Mouse (Mus musculus): ENCODE results near the gene Cblc. TPM values are rescaled to one million over a fixed set of nuclear protein-coding genes. Genes with fewer than 3 reads are reported as not detected.

Cblc gene
- polyA plus RNA-seq, 1 experiment from 2014 or later = 14.0 TPM

- Histone ChIP-seq H3K9me3 (ENCODE audit: control insufficient read depth, low read length) (no peaks in the 10 kb centered on the region), H3K9ac (ENCODE audit: low read length) (no peak overlapping the region), H3K4me3 (ENCODE audit: low read depth, low read length) (no peak overlapping the region), H3K27ac (ENCODE audit: low read depth) (no peak overlapping the region), H3K4me2 (ENCODE audit: low read length) (no peak overlapping the region), H3K4me1 (replicated peaks; ENCODE audit: control insufficient read depth, insufficient read depth, low read length) (peaks cover 36% of the 10 kb centered on the region), H3K27me3 (replicated peaks; ENCODE audit: control insufficient read depth, insufficient read depth, low read length) (no peaks in the 10 kb centered on the region), H3K36me3 (ENCODE audit: control insufficient read depth, insufficient read depth, low read length) (peaks cover 49% of the 10 kb centered on the region)
- no peak for DNase-seq (ENCODE audit: low spot score)
- WGBS = 44% methylated on average over 5 of the region's 5 CpGs
- no peak for ATAC-seq (replicated peaks; ENCODE audit: low FRiP score, low TSS enrichment, low read depth)
Measured at GRCm38 (mm10) chr7:19742468-19742867, 54.1 kb downstream of the Cblc start.

DNA sequence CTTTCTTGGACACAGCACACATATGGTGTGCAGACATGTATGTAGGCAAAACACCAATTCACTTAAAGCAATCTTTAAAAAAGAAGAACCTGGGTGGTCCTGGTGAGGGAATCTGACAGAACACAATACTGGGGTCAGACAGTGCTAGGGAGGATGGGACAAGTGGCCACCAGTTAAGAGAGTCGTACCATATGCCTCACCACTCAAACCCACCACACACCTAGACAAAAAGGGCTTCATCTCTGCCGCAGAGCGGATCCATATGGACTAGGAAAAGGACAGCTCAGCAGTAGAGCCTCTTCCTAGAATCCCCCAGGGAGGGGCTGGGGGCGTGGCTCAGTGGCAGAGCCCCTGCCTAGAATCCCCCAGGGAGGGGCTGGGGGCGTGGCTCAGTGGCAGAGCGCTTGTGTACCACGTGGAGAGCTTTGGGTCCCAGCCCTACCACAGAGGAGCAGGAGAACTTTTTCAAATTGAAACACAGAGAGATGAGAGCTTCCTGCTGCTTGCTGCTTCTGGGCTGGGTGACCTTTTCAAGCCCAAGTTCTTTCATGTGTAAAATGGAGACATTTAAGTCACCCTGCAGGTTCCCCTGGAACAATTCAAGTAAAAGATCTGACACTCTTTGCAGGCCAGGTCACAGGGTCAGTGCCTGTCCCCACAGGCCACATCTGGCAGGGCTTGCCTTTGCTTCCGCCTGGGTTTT, 55.1 kb downstream of the Cblc start:
- ATAC-seq (replicated peaks; ENCODE audit: low FRiP score, low TSS enrichment, low read depth) (peak; percentile 23; the same call in 1 of the 2 replicates), DNase-seq (ENCODE audit: low spot score) (no peak)
- no peak overlapping the region for H3K4me3 ChIP-seq (ENCODE audit: low read depth, low read length)
- no peaks in the 10 kb centered on the region for H3K9me3 ChIP-seq (ENCODE audit: control insufficient read depth, low read length)
- H3K36me3 ChIP-seq (ENCODE audit: control insufficient read depth, insufficient read depth, low read length) = peaks cover 59% of the 10 kb centered on the region
- WGBS = 11% methylated on average over 8 of the region's 8 CpGs
- H3K4me1 ChIP-seq (replicated peaks; ENCODE audit: control insufficient read depth, insufficient read depth, low read length) = peaks cover 26% of the 10 kb centered on the region
- H3K4me2 ChIP-seq (ENCODE audit: low read length) = no peak overlapping the region
- no peak overlapping the region for H3K9ac ChIP-seq (ENCODE audit: low read length)
- no peaks in the 10 kb centered on the region for H3K27me3 ChIP-seq (replicated peaks; ENCODE audit: control insufficient read depth, insufficient read depth, low read length)
- no peak overlapping the region; the same call in 1 of the 2 replicates for H3K27ac ChIP-seq (ENCODE audit: low read depth)

DNA sequence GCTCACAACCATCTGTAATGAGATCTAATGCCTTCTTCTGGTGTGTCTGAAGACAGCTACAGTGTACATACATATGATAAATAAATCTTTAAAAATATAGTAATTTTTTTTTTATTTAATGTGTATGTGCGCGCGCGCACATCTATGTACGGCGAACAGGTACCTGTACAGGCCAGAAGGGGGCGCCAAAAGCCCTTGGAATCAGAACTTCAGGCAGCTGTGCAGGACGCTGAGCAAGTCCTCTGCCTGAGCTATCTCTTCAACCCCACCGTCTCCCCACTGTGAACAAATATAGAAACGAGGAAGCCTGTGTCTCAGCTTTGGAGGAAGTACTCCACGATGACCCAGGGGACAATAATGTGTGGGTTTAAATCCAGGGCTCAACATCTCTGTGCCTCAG, 56.3 kb downstream of the Cblc start:
- Histone ChIP-seq H3K4me1 (replicated peaks; ENCODE audit: control insufficient read depth, insufficient read depth, low read length) (peaks cover 16% of the 10 kb centered on the region; the same call in 1 of the 2 replicates), H3K27me3 (replicated peaks; ENCODE audit: control insufficient read depth, insufficient read depth, low read length) (no peaks in the 10 kb centered on the region), H3K4me3 (ENCODE audit: low read depth, low read length) (no peak overlapping the region), H3K9me3 (ENCODE audit: control insufficient read depth, low read length) (no peaks in the 10 kb centered on the region), H3K27ac (ENCODE audit: low read depth) (no peak overlapping the region), H3K4me2 (ENCODE audit: low read length) (no peak overlapping the region), H3K9ac (ENCODE audit: low read length) (no peak overlapping the region), H3K36me3 (ENCODE audit: control insufficient read depth, insufficient read depth, low read length) (peaks cover 66% of the 10 kb centered on the region)
- ATAC-seq (replicated peaks; ENCODE audit: low FRiP score, low TSS enrichment, low read depth) (no peak), DNase-seq (ENCODE audit: low spot score) (no peak)
- WGBS = 88% methylated on average over 11 of the region's 11 CpGs

DNA sequence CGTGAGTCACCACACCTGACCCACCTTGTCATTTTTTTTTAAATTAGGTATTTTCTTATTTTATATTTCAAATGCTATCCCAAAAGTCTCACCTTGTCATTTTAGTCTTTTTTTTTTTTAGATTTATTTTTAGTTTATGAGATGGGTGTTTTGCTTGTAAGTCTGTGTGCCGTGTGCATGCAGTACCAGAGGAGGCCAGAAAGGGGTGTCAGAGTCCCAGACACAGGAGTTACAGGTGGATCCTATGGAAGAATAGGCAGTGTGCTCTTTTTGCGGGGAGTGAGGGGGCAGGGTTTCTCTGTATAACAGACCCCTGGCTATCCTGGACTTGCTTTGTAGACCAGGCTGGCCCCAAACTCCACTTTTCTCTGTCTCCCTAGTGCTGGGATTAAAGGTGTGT, 57.8 kb downstream of the Cblc start:
- peaks cover 69% of the 10 kb centered on the region for H3K36me3 ChIP-seq (ENCODE audit: control insufficient read depth, insufficient read depth, low read length)
- H3K4me3 ChIP-seq (ENCODE audit: low read depth, low read length) = no peak overlapping the region
- DNase-seq (ENCODE audit: low spot score) (no peak), ATAC-seq (replicated peaks; ENCODE audit: low FRiP score, low TSS enrichment, low read depth) (no peak)
- no peak overlapping the region for H3K9ac ChIP-seq (ENCODE audit: low read length)
- H3K4me2 ChIP-seq (ENCODE audit: low read length) = no peak overlapping the region
- 0 out of 2 replicates have a peak, but pooled peaks cover 9% of the 10 kb centered on the region for H3K4me1 ChIP-seq (replicated peaks; ENCODE audit: control insufficient read depth, insufficient read depth, low read length)
- no peaks in the 10 kb centered on the region for H3K9me3 ChIP-seq (ENCODE audit: control insufficient read depth, low read length)
- H3K27me3 ChIP-seq (replicated peaks; ENCODE audit: control insufficient read depth, insufficient read depth, low read length) = no peaks in the 10 kb centered on the region
- WGBS = 86% methylated on average over 3 of the region's 3 CpGs
- H3K27ac ChIP-seq (ENCODE audit: low read depth) = no peak overlapping the region

DNA sequence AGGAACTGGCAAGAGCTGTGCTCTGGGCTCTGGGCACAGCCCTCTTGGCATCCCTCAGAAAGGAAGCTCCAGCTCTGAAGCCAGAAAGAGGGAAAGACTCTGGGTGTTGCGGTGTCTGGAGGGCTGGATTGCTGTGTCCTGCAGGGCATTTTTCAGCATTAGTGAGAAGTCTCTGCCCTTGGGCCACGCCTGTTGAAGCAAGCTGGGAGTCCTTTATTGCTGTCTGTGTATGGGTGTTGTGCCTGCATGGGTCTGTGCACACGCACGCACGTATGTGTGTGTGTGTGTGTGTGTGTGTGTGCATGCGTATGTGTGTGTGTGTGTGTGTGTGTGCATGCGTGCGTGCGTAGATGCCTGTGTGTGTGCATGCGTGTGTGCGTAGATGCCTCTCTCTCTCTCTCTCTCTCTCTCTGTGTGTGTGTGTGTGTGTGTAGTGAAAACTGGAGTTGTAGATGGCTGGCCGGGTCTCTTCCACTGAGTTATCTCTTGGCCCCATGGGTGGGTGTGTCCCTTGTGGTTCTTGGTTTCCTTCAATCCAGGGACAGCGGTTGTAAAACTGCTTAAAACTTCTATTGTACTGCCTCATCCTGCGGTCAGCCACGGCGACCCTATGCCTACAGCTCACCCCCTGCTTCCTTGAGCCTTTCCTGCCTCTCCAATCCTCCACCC, 60.1 kb downstream of the Cblc start:
- Histone ChIP-seq H3K27me3 (replicated peaks; ENCODE audit: control insufficient read depth, insufficient read depth, low read length) (no peaks in the 10 kb centered on the region), H3K9ac (ENCODE audit: low read length) (no peak overlapping the region), H3K4me1 (replicated peaks; ENCODE audit: control insufficient read depth, insufficient read depth, low read length) (no peaks in the 10 kb centered on the region), H3K4me2 (ENCODE audit: low read length) (no peak overlapping the region), H3K36me3 (ENCODE audit: control insufficient read depth, insufficient read depth, low read length) (peaks cover 74% of the 10 kb centered on the region), H3K4me3 (ENCODE audit: low read depth, low read length) (no peak overlapping the region), H3K9me3 (ENCODE audit: control insufficient read depth, low read length) (no peaks in the 10 kb centered on the region), H3K27ac (ENCODE audit: low read depth) (no peak overlapping the region)
- 87% methylated on average over 16 of the region's 16 CpGs for WGBS
- no peak for ATAC-seq (replicated peaks; ENCODE audit: low FRiP score, low TSS enrichment, low read depth)
- DNase-seq (ENCODE audit: low spot score) = no peak

- WGBS = 87% methylated on average over 10 of the region's 10 CpGs
- Histone ChIP-seq H3K9me3 (ENCODE audit: control insufficient read depth, low read length) (no peaks in the 10 kb centered on the region), H3K4me3 (ENCODE audit: low read depth, low read length) (no peak overlapping the region), H3K4me1 (replicated peaks; ENCODE audit: control insufficient read depth, insufficient read depth, low read length) (no peaks in the 10 kb centered on the region), H3K36me3 (ENCODE audit: control insufficient read depth, insufficient read depth, low read length) (peaks cover 85% of the 10 kb centered on the region), H3K9ac (ENCODE audit: low read length) (no peak overlapping the region), H3K4me2 (ENCODE audit: low read length) (no peak overlapping the region), H3K27me3 (replicated peaks; ENCODE audit: control insufficient read depth, insufficient read depth, low read length) (no peaks in the 10 kb centered on the region), H3K27ac (ENCODE audit: low read depth) (no peak overlapping the region)
- ATAC-seq (replicated peaks; ENCODE audit: low FRiP score, low TSS enrichment, low read depth) (no peak), DNase-seq (ENCODE audit: low spot score) (no peak)
Measured at GRCm38 (mm10) chr7:19734178-19734666, 62.4 kb downstream of the Cblc start.

Other genes starting within 250 kb of the Cblc start
- 4.4 and 6.0 TPM in 2 replicates for gene Ppp1r37, start 233.7 kb downstream of the Cblc start, polyA plus RNA-seq (2014; fragmentation: Nextera tagmentation; extraction: Ambion mirVana)
- 1.1 and 1.4 TPM in 2 replicates for gene Zfp296, start 219.5 kb downstream of the Cblc start, polyA plus RNA-seq (2014; fragmentation: Nextera tagmentation; extraction: Ambion mirVana)
- 176 and 180 TPM in 2 replicates for gene Gemin7, start 219.2 kb downstream of the Cblc start, polyA plus RNA-seq (2014; fragmentation: Nextera tagmentation; extraction: Ambion mirVana)
- 41.4 and 46.4 TPM in 2 replicates for gene Clasrp, start 192.3 kb downstream of the Cblc start, polyA plus RNA-seq (2014; fragmentation: Nextera tagmentation; extraction: Ambion mirVana)
- gene Relb, start 167.4 kb downstream of the Cblc start, polyA plus RNA-seq (2014; fragmentation: Nextera tagmentation; extraction: Ambion mirVana) = 9.4 and 9.5 TPM in 2 replicates
- gene Clptm1, start 131.8 kb downstream of the Cblc start, polyA plus RNA-seq (2014; fragmentation: Nextera tagmentation; extraction: Ambion mirVana) = 75.2 and 84.6 TPM in 2 replicates
- gene Apoc2, start 118.9 kb downstream of the Cblc start, polyA plus RNA-seq (2014; fragmentation: Nextera tagmentation; extraction: Ambion mirVana) = 11.5 and 13.7 TPM in 2 replicates
- not detected in 2 replicates for gene Gm44805, start 115.4 kb downstream of the Cblc start, polyA plus RNA-seq (2014; fragmentation: Nextera tagmentation; extraction: Ambion mirVana)
- 0.17 TPM in 1 of 2 replicates, not detected in the other for gene Apoc4, start 115.3 kb downstream of the Cblc start, polyA plus RNA-seq (2014; fragmentation: Nextera tagmentation; extraction: Ambion mirVana)
- gene Apoc1, start 104.1 kb downstream of the Cblc start, polyA plus RNA-seq (2014; fragmentation: Nextera tagmentation; extraction: Ambion mirVana) = 8.3 and 9.1 TPM in 2 replicates
- 227 and 233 TPM in 2 replicates for gene Apoe, start 97.6 kb downstream of the Cblc start, polyA plus RNA-seq (2014; fragmentation: Nextera tagmentation; extraction: Ambion mirVana)
- gene Tomm40, start 81.4 kb downstream of the Cblc start, polyA plus RNA-seq (2014; fragmentation: Nextera tagmentation; extraction: Ambion mirVana) = 143 and 174 TPM in 2 replicates
- 136 TPM in 2 replicates for gene Nectin2, start 46.3 kb downstream of the Cblc start, polyA plus RNA-seq (2014; fragmentation: Nextera tagmentation; extraction: Ambion mirVana)
- 89.6 and 93.4 TPM in 2 replicates for gene Bcam, start 25.8 kb downstream of the Cblc start, polyA plus RNA-seq (2014; fragmentation: Nextera tagmentation; extraction: Ambion mirVana)
- 9.5 and 13.5 TPM in 2 replicates for gene Bcl3, start 26.0 kb upstream of the Cblc start, polyA plus RNA-seq (2014; fragmentation: Nextera tagmentation; extraction: Ambion mirVana)
- gene Gm19345, start 55.2 kb upstream of the Cblc start, polyA plus RNA-seq (2014; fragmentation: Nextera tagmentation; extraction: Ambion mirVana) = 0.31 and 0.42 TPM in 2 replicates
- gene Ceacam16, start 64.5 kb upstream of the Cblc start, polyA plus RNA-seq (2014; fragmentation: Nextera tagmentation; extraction: Ambion mirVana) = not detected in 2 replicates
- not detected in 2 replicates for gene Ceacam19, start 91.2 kb upstream of the Cblc start, polyA plus RNA-seq (2014; fragmentation: Nextera tagmentation; extraction: Ambion mirVana)
- gene Pvr, start 124.4 kb upstream of the Cblc start, polyA plus RNA-seq (2014; fragmentation: Nextera tagmentation; extraction: Ambion mirVana) = 10.6 and 11.9 TPM in 2 replicates
- gene Igsf23, start 153.9 kb upstream of the Cblc start, polyA plus RNA-seq (2014; fragmentation: Nextera tagmentation; extraction: Ambion mirVana) = 1.1 and 1.7 TPM in 2 replicates
- gene Ceacam20, start 168.6 kb upstream of the Cblc start, polyA plus RNA-seq (2014; fragmentation: Nextera tagmentation; extraction: Ambion mirVana) = 0.05 TPM in 1 of 2 replicates, not detected in the other
- not detected in 2 replicates for gene Nlrp9b, start 194.7 kb upstream of the Cblc start, polyA plus RNA-seq (2014; fragmentation: Nextera tagmentation; extraction: Ambion mirVana)